Mouse (Mus musculus) brain, embryonic 14.5 days (tissue): ENCODE data around the gene Rad51d. TPM values are rescaled to one million over a fixed set of nuclear protein-coding genes. Genes with fewer than 3 reads are reported as not detected.

Experiments used
- DNase-seq: peaks from one replicate; pipeline ENCODE4 v3.0.0-alpha.2; 2011; ENCODE audit warnings: low read depth
- CTCF ChIP-seq: fragments of 200-500 bp; IDR thresholded peaks from 2 replicates; pipeline ENCODE4 v1.5.1; 2012; ENCODE audit warnings: inconsistent platforms, mild to moderate bottlenecking, moderate library complexity, borderline replicate concordance; ENCODE audit not compliant: insufficient read depth, insufficient read length; ENCODE audit errors: extremely low read depth
- POLR2A ChIP-seq: fragments of 200-500 bp; IDR thresholded peaks from 2 replicates; pipeline ENCODE4 v1.6.1; 2012; ENCODE audit warnings: mild to moderate bottlenecking, inconsistent platforms, borderline replicate concordance; ENCODE audit not compliant: poor library complexity, insufficient read depth, insufficient read length, severe bottlenecking; ENCODE audit errors: extremely low read depth
- polyA plus RNA-seq: library from polyadenylated mRNA; depleted of rRNA; stranded (reverse); fragments of >200 nt; gene quantifications from 2 replicates; pipeline ENCODE4 v1.2.3, GENCODE M21; 2012

Rad51d gene
- polyA plus RNA-seq, 1 experiment = 9.5 TPM

DNA sequence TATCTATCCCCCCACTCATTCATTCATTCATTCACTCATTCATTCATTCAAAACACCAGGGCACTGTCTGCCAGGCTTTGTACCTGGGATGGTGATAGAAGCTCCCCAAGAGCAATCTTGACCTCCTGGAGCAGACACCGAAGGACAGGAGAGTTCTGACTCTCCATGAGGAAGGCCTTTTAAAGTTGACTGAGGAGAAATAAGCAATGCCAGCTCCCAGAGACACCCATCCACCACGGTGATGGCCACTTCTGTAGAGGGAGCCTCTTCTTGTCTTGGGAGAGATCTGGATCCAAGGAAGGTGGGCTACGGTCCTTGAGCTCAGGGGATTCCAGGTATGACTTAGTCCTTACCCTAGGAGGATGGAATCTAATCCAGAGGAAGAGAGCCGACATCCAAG lies 19.8 kb upstream of the Rad51d start, which contains the start of gene Unc45b:
Unc45b (plus strand) TSS at position 301 of the 400 bp plus-strand sequence.
- DNase-seq = no peak
- no peak for TF ChIP-seq POLR2A
- no peak for TF ChIP-seq CTCF

DNA sequence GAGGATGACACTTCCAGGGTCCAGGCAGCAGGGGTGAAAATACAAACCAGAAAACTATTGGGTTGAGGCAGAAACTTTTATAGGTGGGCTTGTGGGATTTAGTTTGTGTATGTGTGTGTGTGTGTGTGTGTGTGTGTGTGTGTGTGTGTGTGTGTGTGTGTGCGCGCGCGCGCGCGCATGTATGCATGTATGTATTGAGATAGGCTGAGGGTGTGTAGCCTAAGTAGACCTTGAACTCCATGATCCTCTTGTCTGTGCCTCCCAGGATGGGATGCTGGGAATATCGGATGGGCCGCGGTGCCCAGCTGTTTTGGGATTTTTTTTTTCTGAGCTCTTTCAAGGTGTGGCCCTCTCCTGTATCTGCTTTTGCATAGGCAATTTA lies 18.2 kb upstream of the Rad51d start:
- TF ChIP-seq POLR2A = no peak
- TF ChIP-seq CTCF = no peak
- no peak for DNase-seq

DNA sequence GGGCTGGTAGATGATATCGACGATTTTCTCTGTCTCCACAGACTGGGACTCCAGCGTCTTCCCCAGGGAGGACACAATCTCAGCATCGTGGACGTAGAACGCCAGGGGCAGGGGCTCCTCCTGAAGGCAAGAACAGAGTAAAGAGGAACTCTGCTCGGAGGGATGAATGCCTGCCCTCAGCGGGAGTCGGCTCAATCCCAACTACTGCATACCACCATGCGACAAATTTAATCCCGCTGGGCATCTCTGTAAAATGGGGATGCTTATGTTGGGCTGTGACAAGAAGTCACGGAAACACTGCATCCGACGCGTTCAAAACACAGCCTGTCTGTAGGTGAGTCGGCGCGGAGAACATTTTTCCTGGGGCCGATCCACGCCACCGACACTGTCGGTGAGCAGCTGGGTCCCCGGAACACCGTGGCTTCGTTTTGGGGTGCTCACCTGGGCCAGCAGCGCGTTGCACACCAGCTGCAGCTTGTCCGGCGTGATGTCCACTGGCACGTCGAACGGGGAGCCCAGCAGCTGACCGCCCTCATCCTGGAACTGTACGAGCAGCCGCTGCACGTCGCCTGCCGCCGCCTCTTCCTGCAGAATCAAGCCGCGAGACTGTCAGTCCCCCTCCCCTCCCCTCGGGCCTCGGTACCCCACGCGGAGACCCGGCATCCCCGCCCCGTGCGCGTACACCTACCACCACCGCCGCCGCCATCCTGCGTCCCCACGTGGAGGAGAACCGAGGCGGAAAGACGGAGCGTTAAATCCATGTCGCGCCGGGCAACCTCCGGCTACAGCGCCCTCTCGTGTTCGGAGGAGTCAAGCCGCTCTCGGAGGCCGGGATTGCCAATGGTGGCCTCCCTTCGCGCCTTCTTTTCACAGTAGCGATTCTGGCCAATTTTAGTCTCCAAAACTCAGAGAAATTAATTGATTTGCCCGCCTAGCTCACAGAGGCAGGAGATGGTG lies 17.5 kb upstream of the Rad51d start, which contains the start of gene Nle1:
Nle1 (minus strand) TSS at position 761 of the 957 bp plus-strand sequence.
- DNase-seq = peak; percentile 94
- TF ChIP-seq POLR2A (peak; percentile 71; the same call in 1 of the 2 replicates), CTCF (peak; percentile 91)

DNA sequence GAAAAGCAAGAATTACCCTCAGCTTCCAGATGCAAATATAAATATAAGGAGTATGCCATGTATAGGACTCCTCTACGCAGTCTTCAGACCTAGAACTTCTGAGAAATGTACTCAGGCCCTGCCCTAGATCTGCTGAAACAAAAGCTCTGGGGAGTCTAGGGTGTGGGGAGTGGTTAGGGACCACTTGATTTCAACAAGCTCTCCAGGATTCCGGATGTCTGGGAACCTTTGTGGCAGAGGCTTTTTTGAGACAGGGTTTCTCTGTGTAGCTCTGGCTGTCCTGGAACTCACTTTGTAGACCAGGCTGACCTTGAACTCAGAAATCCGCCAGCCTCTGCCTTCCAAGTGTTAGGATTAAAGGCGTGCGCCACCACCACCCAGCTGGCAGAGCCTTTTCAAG lies 15.4 kb upstream of the Rad51d start:
- TF ChIP-seq POLR2A = no peak
- no peak for TF ChIP-seq CTCF
- no peak for DNase-seq

DNA sequence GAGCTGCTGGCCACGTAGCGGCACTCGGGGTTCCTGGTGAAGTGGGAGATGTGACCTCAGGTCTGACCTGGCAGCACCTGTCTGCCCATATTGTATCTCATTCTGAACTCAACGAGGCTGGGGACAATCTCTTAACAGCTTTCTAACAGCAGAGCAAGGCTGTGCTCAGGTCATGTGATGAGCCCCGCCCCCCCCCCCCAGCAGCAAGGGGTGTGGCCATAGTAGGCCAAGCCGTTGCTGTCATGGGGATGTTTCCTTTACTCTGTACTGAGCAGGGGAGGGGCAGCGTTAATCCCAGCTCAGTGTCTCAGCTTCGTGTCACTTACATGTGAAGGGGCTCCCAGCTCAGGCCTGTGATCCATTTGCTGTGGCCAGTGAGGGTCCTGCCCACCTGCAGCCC lies 14.5 kb upstream of the Rad51d start:
- no peak for TF ChIP-seq CTCF
- no peak for TF ChIP-seq POLR2A

DNA sequence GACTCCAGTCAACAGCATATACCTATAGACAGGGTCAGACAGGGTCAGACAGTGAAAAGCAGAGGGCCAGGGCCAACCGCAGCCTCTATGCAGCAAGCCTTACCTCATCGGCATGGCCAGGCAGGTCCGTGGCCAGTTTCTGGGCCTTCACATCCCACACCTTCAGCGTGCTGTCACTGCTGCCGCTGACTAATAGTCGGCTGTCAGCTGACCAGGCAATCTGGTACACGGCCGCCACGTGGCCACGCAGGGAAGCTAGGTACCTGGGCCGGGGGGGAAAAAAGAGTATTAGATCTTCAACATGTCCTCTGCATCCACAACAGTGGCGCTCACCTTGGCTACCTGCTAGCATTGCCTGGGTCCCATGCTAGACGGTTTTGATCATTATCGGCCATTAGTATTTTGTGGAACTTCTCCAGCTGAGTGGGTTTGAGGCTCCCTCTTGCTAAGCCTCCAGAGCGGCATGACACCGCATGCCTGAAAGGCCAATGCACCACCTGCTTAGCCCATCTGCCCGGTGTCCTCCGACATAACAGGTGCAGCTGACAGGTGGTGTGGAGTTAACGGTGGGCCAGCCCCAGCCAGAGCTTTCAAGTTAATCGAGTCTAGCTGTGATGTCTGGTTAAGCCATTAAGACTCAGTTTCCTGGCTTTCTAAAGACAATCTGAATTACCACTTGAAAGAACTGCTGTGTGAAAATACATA lies 11.3 kb upstream of the Rad51d start:
- no peak for DNase-seq
- TF ChIP-seq POLR2A = no peak
- TF ChIP-seq CTCF = no peak

More for the DNA sequence above, 14.5 kb upstream of the Rad51d start:
- no peak for DNase-seq

DNA sequence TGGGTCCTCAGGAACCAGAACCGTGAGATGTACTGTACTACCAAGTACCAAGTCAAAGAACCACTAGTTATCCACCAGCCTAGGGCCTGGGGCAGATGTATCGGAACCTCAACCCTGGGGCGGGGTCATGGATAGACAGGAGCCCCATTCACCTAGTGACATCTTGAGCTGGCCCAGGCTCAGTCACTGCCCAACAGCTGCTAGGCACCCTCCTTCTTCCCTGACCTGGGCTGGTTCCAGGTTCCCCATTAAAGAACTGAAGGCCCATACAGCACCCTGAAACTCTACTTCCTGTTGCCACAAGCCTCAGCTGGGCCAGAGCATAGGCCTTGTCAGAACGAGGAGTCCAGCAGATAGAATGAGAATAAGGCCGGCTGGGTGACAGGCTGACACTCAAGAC lies 9.3 kb upstream of the Rad51d start:
- no peak for TF ChIP-seq CTCF
- TF ChIP-seq POLR2A = no peak
- DNase-seq = no peak

DNA sequence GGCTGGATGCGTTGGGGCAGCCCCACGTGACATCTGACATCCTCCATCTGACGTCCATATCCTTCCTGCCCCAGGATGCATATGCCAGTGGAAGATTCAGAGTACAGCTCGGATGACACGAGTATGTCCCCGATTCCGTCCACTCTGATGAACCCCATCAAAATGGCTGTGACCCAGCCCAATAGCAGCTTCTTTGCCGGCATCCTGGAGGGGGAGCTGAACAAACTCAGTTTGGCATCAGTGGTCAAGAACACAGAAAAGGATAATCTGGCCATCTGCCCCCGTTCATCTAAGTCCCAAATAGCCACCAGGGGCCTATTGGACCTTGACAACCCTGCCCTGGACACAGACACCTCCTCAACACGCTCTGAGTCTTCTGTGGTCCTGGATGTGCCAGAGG lies 7.1 kb upstream of the Rad51d start:
- DNase-seq = no peak
- TF ChIP-seq POLR2A (no peak), CTCF (no peak)

DNA sequence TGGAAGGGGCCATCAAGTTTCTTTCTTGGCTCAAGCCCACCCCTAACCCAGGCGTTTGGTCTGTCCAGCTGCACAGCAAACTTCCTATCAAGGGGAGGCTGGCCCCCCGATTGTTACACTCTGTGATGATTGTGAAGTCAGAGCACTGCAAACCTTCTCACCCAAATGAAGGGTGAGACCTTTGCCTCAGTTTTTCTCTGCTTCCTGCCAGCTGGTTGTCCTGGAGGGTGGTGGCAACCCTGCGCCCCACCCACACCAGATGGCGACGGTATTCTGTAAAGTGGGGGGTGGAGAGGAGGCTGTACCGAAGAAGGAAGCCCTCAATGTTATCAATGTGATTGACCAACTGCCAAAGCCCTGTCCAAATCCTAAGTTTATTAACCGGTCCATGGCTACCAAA lies 1.5 kb upstream of the Rad51d start, which contains the start of gene Fndc8:
Fndc8 (plus strand) TSS at position 189 of the 400 bp plus-strand sequence.
- DNase-seq = no peak
- TF ChIP-seq CTCF (no peak), POLR2A (no peak)

DNA sequence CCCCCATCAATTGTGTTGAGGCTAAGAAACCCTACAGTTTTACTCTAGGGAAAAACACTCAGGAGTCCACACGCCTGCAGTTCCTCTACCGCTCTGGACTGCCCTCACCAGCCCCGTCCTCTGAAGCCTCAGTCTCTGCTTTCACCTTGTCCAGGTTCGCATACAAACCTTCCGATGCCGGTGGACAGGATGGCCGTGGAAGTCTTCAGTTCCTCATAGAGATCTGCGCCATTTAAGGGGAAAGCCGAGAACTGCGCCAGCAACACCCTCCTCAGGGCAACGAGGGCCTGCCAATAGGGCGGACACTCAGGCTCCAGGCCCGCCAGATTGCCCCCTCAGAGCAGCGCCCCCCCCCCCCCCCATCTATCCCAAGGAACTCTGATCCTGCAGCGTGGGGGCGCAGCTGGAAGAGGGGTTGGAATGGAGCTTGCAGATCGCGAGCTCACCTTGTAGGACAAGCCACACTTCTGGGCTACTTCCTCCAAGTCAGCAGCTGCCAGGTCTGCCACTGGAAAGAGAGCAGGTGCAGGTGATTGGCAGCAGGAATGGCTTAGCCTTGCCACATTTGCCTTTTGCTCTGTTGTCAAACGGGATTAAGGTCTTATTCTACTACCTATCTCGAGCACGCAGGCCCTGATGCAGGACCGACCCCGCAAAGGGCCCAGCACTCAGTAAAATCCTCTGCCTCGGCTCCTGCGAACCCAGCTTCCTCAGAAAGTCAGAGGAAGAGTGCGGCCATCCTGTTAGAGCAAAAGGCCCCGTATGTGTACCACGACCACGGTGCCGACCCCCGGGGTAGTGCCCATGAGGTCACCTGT lies 681 bp downstream of the Rad51d start:
- no peak for TF ChIP-seq POLR2A
- no peak for TF ChIP-seq CTCF

More for the DNA sequence above, 681 bp downstream of the Rad51d start:
- peak; percentile 53 for DNase-seq
